Mouse (Mus musculus) G1E (cell line): ENCODE results near the gene Grin2a.

Experiments used
- CTCF ChIP-seq: IDR thresholded peaks from 2 replicates; pipeline ENCODE4 v1.5.1; 2012; ENCODE audit warnings: low read depth, low read length, inconsistent platforms, mixed read lengths
- GATA1 ChIP-seq: IDR thresholded peaks from 2 replicates; pipeline ENCODE4 v1.6.1; 2012; ENCODE audit warnings: borderline replicate concordance, low read length, inconsistent platforms, mixed read lengths
- POLR2AphosphoS5 ChIP-seq: IDR thresholded peaks from 2 replicates; pipeline ENCODE4 v1.6.1; 2012; ENCODE audit warnings: low read depth, low read length, inconsistent platforms; ENCODE audit not compliant: insufficient replicate concordance
- TAL1 ChIP-seq: conservative IDR thresholded peaks from 2 replicates; pipeline ENCODE4 v1.6.1; 2012; ENCODE audit warnings: low read depth, low read length, inconsistent platforms, mixed read lengths

DNA sequence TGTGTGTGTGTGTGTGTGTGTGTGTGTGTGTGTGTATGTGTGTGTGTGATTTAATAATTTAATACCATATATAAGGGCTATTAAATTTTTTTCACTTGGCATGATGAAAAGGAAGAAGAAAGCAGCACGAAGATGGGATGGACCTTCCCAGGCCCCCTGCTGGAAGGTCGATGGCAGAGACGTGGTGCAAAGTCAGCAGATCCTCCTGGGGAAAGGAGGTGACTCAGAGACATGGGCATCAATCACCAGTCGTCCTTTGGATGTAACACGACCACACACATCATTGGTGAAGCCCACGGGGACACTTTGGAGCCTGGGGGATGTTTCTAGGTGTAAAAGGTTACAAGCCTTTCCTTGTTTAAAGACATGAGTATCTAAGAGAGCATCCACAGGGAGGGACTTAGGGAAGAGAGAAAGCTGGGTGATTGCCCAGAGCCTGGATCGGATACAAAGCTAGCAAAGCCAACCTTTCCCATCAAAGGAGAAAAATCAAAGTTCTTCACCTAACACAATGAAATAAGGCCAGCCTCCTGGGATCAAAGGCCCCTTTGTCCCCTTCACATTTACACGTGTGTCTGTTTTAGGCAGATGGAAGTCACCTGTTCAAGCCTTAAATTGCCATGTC lies 53.9 kb downstream of the Grin2a start:
- TF ChIP-seq CTCF = no peak
- TF ChIP-seq TAL1 = no peak
- no peak for TF ChIP-seq GATA1
- TF ChIP-seq POLR2AphosphoS5 = no peak
